Mouse (Mus musculus) testis, adult 2 months (tissue): ENCODE results near the gene Cd40.

Experiments
- CTCF ChIP-seq: fragments of 200-500 bp; IDR thresholded peaks from 2 replicates; pipeline ENCODE4 v1.5.1; 2012; ENCODE audit warnings: low read depth, mild to moderate bottlenecking, inconsistent platforms, low read length, moderate library complexity; ENCODE audit not compliant: control insufficient read depth, insufficient read depth, insufficient replicate concordance
- POLR2A ChIP-seq: fragments of 200-500 bp; IDR thresholded peaks from 2 replicates; pipeline ENCODE4 v1.6.1; 2012; ENCODE audit warnings: low read depth, mild to moderate bottlenecking, inconsistent platforms, low read length, moderate library complexity; ENCODE audit not compliant: control insufficient read depth

GRCm38 (mm10) chr2:165100749-165101148 is 45.3 kb downstream of the Cd40 start:
- TF ChIP-seq CTCF, result no peak
- no peak for TF ChIP-seq POLR2A
